Mouse (Mus musculus) megakaryocyte, embryonic 14.5 days (primary cell): ENCODE results near the gene Hoxc5. TPM values are rescaled to one million over a fixed set of nuclear protein-coding genes. Genes with fewer than 3 reads are reported as not detected.

Experiments used
- H3K27me3 ChIP-seq: replicated peaks from 2 replicates; pipeline ENCODE3; 2012; ENCODE audit warnings: inconsistent platforms
- H3K36me3 ChIP-seq: replicated peaks from 2 replicates; pipeline ENCODE3; 2012; ENCODE audit warnings: low read length, inconsistent platforms, mixed read lengths
- H3K4me1 ChIP-seq: 2 replicates; pipeline ENCODE4 v1.6.1; 2012; ENCODE audit warnings: inconsistent platforms
- H3K4me3 ChIP-seq: replicated peaks from 2 replicates; pipeline ENCODE3; 2012; ENCODE audit warnings: moderate library complexity, mild to moderate bottlenecking, inconsistent platforms
- H3K9me3 ChIP-seq: 2 replicates; pipeline ENCODE4 v1.6.1; 2012; ENCODE audit warnings: inconsistent platforms
- FLI1 ChIP-seq: IDR thresholded peaks from 2 replicates; pipeline ENCODE4 v1.6.1; 2012; ENCODE audit warnings: low read length, inconsistent platforms, mixed read lengths
- GATA1 ChIP-seq: IDR thresholded peaks from 3 replicates; pipeline ENCODE4 v1.6.1; 2012; ENCODE audit warnings: mixed read lengths, low read length, inconsistent platforms, borderline replicate concordance
- polyA plus RNA-seq: library from polyadenylated mRNA; stranded (reverse); fragments of >175 nt; gene quantifications from 2 replicates; pipeline ENCODE4 v1.2.3, GENCODE M21; 2012; ENCODE audit warnings: low replicate concordance; ENCODE audit not compliant: insufficient read depth

The Hoxc5 gene
- polyA plus RNA-seq, 1 experiment = not detected

DNA sequence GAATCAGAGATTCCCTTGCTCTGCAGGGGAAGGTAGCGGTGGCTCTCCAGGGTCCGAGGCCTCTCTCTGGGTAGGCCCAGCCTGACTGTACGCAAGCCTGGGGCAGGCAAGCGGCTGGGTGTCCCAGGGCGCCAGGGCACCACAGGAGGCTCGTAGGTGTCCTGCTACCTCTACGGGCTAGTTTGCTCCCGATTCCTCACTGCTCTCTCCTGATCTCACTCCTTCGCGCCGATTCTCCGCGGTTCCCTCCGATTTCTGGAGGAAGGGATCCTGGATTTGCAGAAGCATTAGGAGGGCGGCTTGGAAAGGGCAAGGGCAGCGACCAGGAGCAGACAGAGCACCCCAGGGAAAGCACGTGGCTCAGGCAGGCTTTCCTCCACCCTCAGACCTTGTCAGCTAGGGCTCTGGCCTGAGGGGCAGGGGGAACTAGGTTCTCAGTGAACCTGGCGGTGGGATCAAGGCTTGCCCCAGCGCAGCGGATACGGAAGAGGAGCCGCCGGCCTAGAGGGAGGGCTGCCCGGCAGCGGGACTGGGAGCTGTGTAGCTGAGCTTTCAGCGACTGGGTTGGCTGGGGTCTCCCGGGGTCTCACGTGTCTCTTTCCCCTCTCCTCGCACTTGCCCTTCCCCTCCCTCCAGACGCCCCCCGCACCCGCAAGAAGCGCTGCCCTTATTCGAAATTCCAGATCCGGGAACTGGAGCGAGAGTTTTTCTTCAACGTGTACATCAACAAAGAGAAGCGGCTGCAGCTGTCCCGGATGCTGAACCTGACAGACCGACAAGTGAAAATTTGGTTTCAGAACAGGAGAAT is 11.2 kb upstream of the Hoxc5 start:
- Histone ChIP-seq H3K36me3 (no peaks in the 10 kb centered on the region), H3K27me3 (peaks cover 100% of the 10 kb centered on the region), H3K4me3 (peak overlapping the region; percentile 3)

DNA sequence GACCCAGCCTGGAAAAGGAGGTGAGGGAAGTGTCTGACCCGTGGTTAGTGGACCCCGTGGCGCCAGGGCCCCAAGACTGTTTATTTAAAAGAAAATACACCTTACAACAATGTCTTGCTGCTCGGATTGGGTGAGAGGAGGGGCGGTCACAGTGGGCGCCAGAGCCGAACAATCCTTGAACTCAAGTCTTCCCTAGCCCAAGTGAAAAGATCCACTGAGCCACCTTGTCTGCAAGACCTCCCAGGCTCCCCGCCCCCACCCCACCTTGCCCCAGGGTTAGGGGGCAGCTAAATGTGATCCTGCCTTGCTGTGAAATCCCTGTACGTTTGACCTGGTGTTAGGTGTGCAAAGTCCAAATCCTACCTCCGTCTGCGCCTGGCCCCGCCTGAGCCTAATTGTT is 10.3 kb upstream of the Hoxc5 start:
- Histone ChIP-seq H3K36me3 (no peaks in the 10 kb centered on the region), H3K9me3 (no peaks in the 10 kb centered on the region), H3K4me3 (no peak overlapping the region), H3K27me3 (peaks cover 98% of the 10 kb centered on the region), H3K4me1 (peaks cover 21% of the 10 kb centered on the region)
- no peak for TF ChIP-seq GATA1
- no peak for TF ChIP-seq FLI1

More for the DNA sequence above, 11.2 kb upstream of the Hoxc5 start:
- Histone ChIP-seq H3K4me1 (peaks cover 16% of the 10 kb centered on the region), H3K9me3 (no peaks in the 10 kb centered on the region)
- TF ChIP-seq FLI1 (no peak), GATA1 (no peak)

- Histone ChIP-seq H3K27me3 (peaks cover 96% of the 10 kb centered on the region), H3K4me1 (peaks cover 31% of the 10 kb centered on the region), H3K9me3 (no peaks in the 10 kb centered on the region), H3K4me3 (peak overlapping the region; percentile 53), H3K36me3 (no peaks in the 10 kb centered on the region)
- TF ChIP-seq GATA1 (no peak), FLI1 (no peak)
Measured at GRCm38 (mm10) chr15:102959663-102960191, 7.5 kb upstream of the Hoxc5 start.

DNA sequence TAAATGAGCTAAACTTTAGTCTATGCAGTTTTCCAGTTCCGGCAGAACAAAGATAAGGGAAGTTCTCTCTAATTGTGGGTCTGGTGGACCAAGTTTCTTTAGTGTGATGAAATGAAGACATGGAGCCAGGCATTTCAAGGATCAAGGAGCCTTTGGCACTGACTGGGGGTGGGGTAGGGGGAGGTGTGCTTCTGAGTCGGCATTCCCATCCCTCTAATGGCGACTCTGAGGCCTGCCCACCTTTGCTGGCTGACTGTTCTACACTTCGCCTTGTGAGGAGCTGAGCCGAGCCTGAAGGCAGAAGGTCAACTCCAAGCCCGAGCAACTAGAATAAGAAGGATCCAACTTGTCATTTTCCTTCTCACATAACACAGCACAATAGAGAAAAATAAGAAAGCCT is 5.5 kb upstream of the Hoxc5 start:
- Histone ChIP-seq H3K36me3 (no peaks in the 10 kb centered on the region), H3K4me3 (no peak overlapping the region), H3K4me1 (peaks cover 36% of the 10 kb centered on the region), H3K9me3 (no peaks in the 10 kb centered on the region; the same call in 1 of the 2 replicates), H3K27me3 (peaks cover 96% of the 10 kb centered on the region)
- TF ChIP-seq FLI1 = no peak
- no peak for TF ChIP-seq GATA1

GRCm38 (mm10) chr15:102962492-102962891 is 4.8 kb upstream of the Hoxc5 start:
- H3K9me3 ChIP-seq = no peaks in the 10 kb centered on the region; the same call in 1 of the 2 replicates
- H3K36me3 ChIP-seq = no peaks in the 10 kb centered on the region
- TF ChIP-seq FLI1 (no peak), GATA1 (no peak)
- peaks cover 96% of the 10 kb centered on the region for H3K27me3 ChIP-seq
- no peak overlapping the region for H3K4me3 ChIP-seq
- peaks cover 44% of the 10 kb centered on the region for H3K4me1 ChIP-seq

GRCm38 (mm10) chr15:102963259-102963658 is 4.0 kb upstream of the Hoxc5 start:
- peaks cover 95% of the 10 kb centered on the region for H3K27me3 ChIP-seq
- H3K9me3 ChIP-seq = no peaks in the 10 kb centered on the region; the same call in 1 of the 2 replicates
- H3K4me3 ChIP-seq = no peak overlapping the region
- no peak for TF ChIP-seq FLI1
- no peak for TF ChIP-seq GATA1
- peaks cover 47% of the 10 kb centered on the region for H3K4me1 ChIP-seq
- no peaks in the 10 kb centered on the region for H3K36me3 ChIP-seq

DNA sequence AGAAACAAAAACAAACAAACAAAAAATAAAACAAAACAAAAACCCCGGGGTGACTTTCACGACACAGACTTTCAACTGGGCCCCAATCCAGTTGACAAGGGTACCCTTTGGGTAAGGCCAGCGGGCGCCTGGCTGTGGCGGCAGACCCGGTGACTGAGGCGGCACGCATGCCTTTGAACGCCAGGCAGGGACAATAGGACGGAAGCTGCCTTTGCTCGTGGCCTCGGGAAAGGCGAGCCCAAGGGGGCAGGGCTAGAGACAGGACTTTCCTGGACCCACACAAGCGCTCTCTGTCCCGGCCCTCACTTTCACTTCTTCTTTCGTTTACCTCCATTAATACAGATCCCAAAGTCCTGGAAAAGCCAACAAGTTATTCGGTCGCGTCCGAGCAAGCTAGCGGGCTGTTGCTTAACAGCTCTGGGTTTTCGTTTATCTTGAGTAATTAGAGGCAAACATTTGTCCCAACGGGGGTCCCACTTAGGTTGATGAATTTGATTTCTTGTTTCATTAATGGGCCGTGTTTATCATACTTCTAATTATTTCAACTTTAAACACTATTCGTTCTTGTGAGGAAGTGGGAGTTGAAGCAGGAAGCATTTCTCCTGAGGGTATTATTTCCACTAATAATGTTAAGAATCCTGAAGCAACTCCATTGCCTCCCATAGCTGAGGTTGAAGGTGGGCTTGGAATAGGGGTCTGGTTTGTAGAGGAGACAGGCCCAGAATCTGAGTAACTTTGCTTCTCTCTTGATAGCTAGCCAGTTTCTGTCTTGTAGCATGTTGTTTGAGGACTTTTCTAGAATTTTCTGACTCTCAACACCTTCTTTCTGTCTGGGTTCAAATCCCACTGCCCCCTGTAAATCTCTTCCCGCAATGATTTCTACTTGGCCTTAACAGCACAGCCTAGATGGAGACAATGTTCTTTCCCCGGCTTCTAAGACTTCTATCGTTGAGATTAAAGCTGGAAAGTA is 3.3 kb upstream of the Hoxc5 start:
- no peaks in the 10 kb centered on the region; the same call in 1 of the 2 replicates for H3K9me3 ChIP-seq
- peak overlapping the region; percentile 78 for H3K4me3 ChIP-seq
- H3K4me1 ChIP-seq = peaks cover 47% of the 10 kb centered on the region
- no peak for TF ChIP-seq GATA1
- TF ChIP-seq FLI1 = no peak
- H3K36me3 ChIP-seq = no peaks in the 10 kb centered on the region
- H3K27me3 ChIP-seq = peaks cover 94% of the 10 kb centered on the region

GRCm38 (mm10) chr15:102965003-102965891 is 2.0 kb upstream of the Hoxc5 start:
- no peak overlapping the region for H3K4me3 ChIP-seq
- H3K27me3 ChIP-seq = peaks cover 94% of the 10 kb centered on the region
- TF ChIP-seq GATA1 (no peak), FLI1 (no peak)

More at GRCm38 (mm10) chr15:102965003-102965891, 2.0 kb upstream of the Hoxc5 start:
- Histone ChIP-seq H3K9me3 (no peaks in the 10 kb centered on the region; the same call in 1 of the 2 replicates), H3K4me1 (peaks cover 42% of the 10 kb centered on the region), H3K36me3 (no peaks in the 10 kb centered on the region)
